Mouse (Mus musculus) CH12.LX (cell line): ENCODE measurements around the gene Bnc2. TPM values are rescaled to one million over a fixed set of nuclear protein-coding genes. Genes with fewer than 3 reads are reported as not detected.

Experiments used
- DNase-seq: peaks from one replicate; pipeline ENCODE4 v3.0.0-alpha.2; 2013; ENCODE audit errors: extremely low read depth
- H3K27ac ChIP-seq: 2 replicates; pipeline ENCODE4 v1.5.1; 2012; ENCODE audit warnings: low read depth, mild to moderate bottlenecking, control low read depth, moderate library complexity; ENCODE audit not compliant: insufficient read depth
- H3K27me3 ChIP-seq: replicated peaks from 2 replicates; pipeline ENCODE3; 2012; ENCODE audit warnings: inconsistent platforms
- H3K36me3 ChIP-seq, 2 experiments: replicated peaks in 1 of 2; 2 replicates each; pipeline versions ENCODE3 to v1.6.1; 2012; ENCODE audit warnings: inconsistent platforms in 1 of 2, low read length in 1 of 2, mild to moderate bottlenecking in 1 of 2, mixed read lengths in 1 of 2, moderate library complexity in 1 of 2; ENCODE audit not compliant: control insufficient read depth in 1 of 2, insufficient read depth in 1 of 2
- H3K4me1 ChIP-seq, 2 experiments: 2 replicates each; pipeline ENCODE4 v1.6.1; 2012; ENCODE audit warnings: inconsistent platforms in 1 of 2, moderate library complexity in 1 of 2; ENCODE audit not compliant: insufficient read depth in 2 of 2, control insufficient read depth in 1 of 2
- H3K4me2 ChIP-seq: 2 replicates; pipeline ENCODE4 v1.6.1; 2012; ENCODE audit warnings: low read depth, mild to moderate bottlenecking, control low read depth; ENCODE audit not compliant: poor library complexity, insufficient read depth, severe bottlenecking
- H3K4me3 ChIP-seq, 3 experiments: fragments of 150-350 bp in 1 of 3; sonication (generic) in 1 of 3; replicated peaks in 1 of 3; 2 replicates each; pipeline versions ENCODE3 to v1.5.1; 2011 to 2012; ENCODE audit warnings: low read depth in 2 of 3, low read length in 2 of 3, mild to moderate bottlenecking in 2 of 3, moderate library complexity in 2 of 3, control low read depth in 1 of 3, improper control_type of control experiment in 1 of 3, inconsistent platforms in 1 of 3, mixed read lengths in 1 of 3; ENCODE audit not compliant: poor library complexity in 1 of 3
- H3K79me2 ChIP-seq: replicated peaks from 2 replicates; pipeline ENCODE4 v1.6.1; 2012; ENCODE audit warnings: mild to moderate bottlenecking, moderate library complexity; ENCODE audit not compliant: control insufficient read depth, poor library complexity, insufficient read depth, severe bottlenecking; ENCODE audit errors: extremely low read depth
- H3K9ac ChIP-seq: 2 replicates; pipeline ENCODE4 v1.6.1; 2012; ENCODE audit warnings: low read depth, mild to moderate bottlenecking, control low read depth, moderate library complexity; ENCODE audit not compliant: insufficient read depth
- H3K9me3 ChIP-seq: replicated peaks from 2 replicates; pipeline ENCODE3; 2012; ENCODE audit warnings: low read length, inconsistent platforms, mixed read lengths
- BHLHE40 ChIP-seq: IDR thresholded peaks from 2 replicates; pipeline ENCODE4 v1.6.1; 2011; ENCODE audit warnings: mild to moderate bottlenecking, low read depth, low read length, improper control_type of control experiment
- CHD1 ChIP-seq: IDR thresholded peaks from 2 replicates; pipeline ENCODE4 v1.6.1; 2012; ENCODE audit warnings: low read depth, low read length, improper control_type of control experiment, inconsistent platforms
- CHD2 ChIP-seq: IDR thresholded peaks from 2 replicates; pipeline ENCODE4 v1.6.1; 2011; ENCODE audit warnings: low read length, improper control_type of control experiment
- CTCF ChIP-seq, 2 experiments: IDR thresholded peaks in 1 of 2; conservative IDR thresholded peaks in 1 of 2; 2 replicates each; pipeline ENCODE4 v1.5.1; 2011 to 2012; ENCODE audit warnings: low read depth in 2 of 2, low read length in 2 of 2, improper control_type of control experiment in 1 of 2, inconsistent platforms in 1 of 2, mild to moderate bottlenecking in 1 of 2, moderate library complexity in 1 of 2
- E2F4 ChIP-seq: IDR thresholded peaks from 2 replicates; pipeline ENCODE4 v1.6.1; 2011; ENCODE audit warnings: low read depth, low read length, improper control_type of control experiment; ENCODE audit not compliant: insufficient replicate concordance
- ELF1 ChIP-seq: IDR thresholded peaks from 2 replicates; pipeline ENCODE4 v1.6.1; 2014; ENCODE audit warnings: low read depth, mild to moderate bottlenecking, inconsistent platforms, low read length, improper control_type of control experiment
- GABPA ChIP-seq: IDR thresholded peaks from 2 replicates; pipeline ENCODE4 v1.6.1; 2012; ENCODE audit warnings: low read depth, low read length, improper control_type of control experiment, inconsistent platforms; ENCODE audit not compliant: insufficient replicate concordance
- HCFC1 ChIP-seq: IDR thresholded peaks from 2 replicates; pipeline ENCODE4 v1.6.1; 2012; ENCODE audit warnings: low read depth, mild to moderate bottlenecking, inconsistent platforms, low read length, improper control_type of control experiment
- IRF4 ChIP-seq: IDR thresholded peaks from 2 replicates; pipeline ENCODE4 v1.6.1; 2014; ENCODE audit warnings: low read depth, mild to moderate bottlenecking, inconsistent platforms, low read length, improper control_type of control experiment
- JUN ChIP-seq: IDR thresholded peaks from 2 replicates; pipeline ENCODE4 v1.6.1; 2011; ENCODE audit warnings: low read depth, mild to moderate bottlenecking, low read length, improper control_type of control experiment, moderate library complexity; ENCODE audit not compliant: insufficient read depth
- KAT2A ChIP-seq: IDR thresholded peaks from 2 replicates; pipeline ENCODE4 v1.6.1; 2012; ENCODE audit warnings: low read length, improper control_type of control experiment, inconsistent platforms; ENCODE audit not compliant: insufficient replicate concordance
- MAFK ChIP-seq: IDR thresholded peaks from 2 replicates; pipeline ENCODE4 v1.6.1; 2011; ENCODE audit warnings: low read length, improper control_type of control experiment; ENCODE audit not compliant: insufficient replicate concordance
- MAZ ChIP-seq: IDR thresholded peaks from 2 replicates; pipeline ENCODE4 v1.6.1; 2012; ENCODE audit warnings: low read depth, mild to moderate bottlenecking, inconsistent platforms, low read length, improper control_type of control experiment, moderate library complexity
- NELFE ChIP-seq: IDR thresholded peaks from 2 replicates; pipeline ENCODE4 v1.6.1; 2011; ENCODE audit warnings: low read depth, low read length, improper control_type of control experiment
- NRF1 ChIP-seq: IDR thresholded peaks from 2 replicates; pipeline ENCODE4 v1.6.1; 2014; ENCODE audit warnings: low read depth, mild to moderate bottlenecking, inconsistent platforms, low read length, improper control_type of control experiment, moderate library complexity
- PAX5 ChIP-seq: IDR thresholded peaks from 2 replicates; pipeline ENCODE4 v1.6.1; 2012; ENCODE audit warnings: low read length, inconsistent platforms, mixed read lengths
- POLR2A ChIP-seq: IDR thresholded peaks from 2 replicates; pipeline ENCODE4 v1.6.1; 2011; ENCODE audit warnings: low read depth, mild to moderate bottlenecking, improper control_type of control experiment, low read length
- RAD21 ChIP-seq: IDR thresholded peaks from 2 replicates; pipeline ENCODE4 v1.6.1; 2011; ENCODE audit warnings: low read depth, mild to moderate bottlenecking, low read length, improper control_type of control experiment, moderate library complexity
- RCOR1 ChIP-seq: conservative IDR thresholded peaks from 2 replicates; pipeline ENCODE4 v1.6.1; 2012; ENCODE audit warnings: low read depth, mild to moderate bottlenecking, inconsistent platforms, low read length, improper control_type of control experiment
- SIN3A ChIP-seq: IDR thresholded peaks from 2 replicates; pipeline ENCODE4 v1.6.1; 2012; ENCODE audit warnings: low read length, improper control_type of control experiment, inconsistent platforms
- SMC3 ChIP-seq: IDR thresholded peaks from 2 replicates; pipeline ENCODE4 v1.6.1; 2011; ENCODE audit warnings: low read depth, low read length, improper control_type of control experiment
- USF1 ChIP-seq: IDR thresholded peaks from 2 replicates; pipeline ENCODE4 v1.6.1; 2014; ENCODE audit warnings: low read depth, mild to moderate bottlenecking, inconsistent platforms, low read length, improper control_type of control experiment
- ZC3H11A ChIP-seq: IDR thresholded peaks from 2 replicates; pipeline ENCODE4 v1.6.1; 2012; ENCODE audit warnings: low read depth, mild to moderate bottlenecking, inconsistent platforms, low read length, improper control_type of control experiment
- ZKSCAN1 ChIP-seq: IDR thresholded peaks from 2 replicates; pipeline ENCODE4 v1.6.1; 2012; ENCODE audit warnings: low read depth, inconsistent platforms, low read length, improper control_type of control experiment, borderline replicate concordance
- ZMIZ1 ChIP-seq: IDR thresholded peaks from 2 replicates; pipeline ENCODE4 v1.6.1; 2012; ENCODE audit warnings: low read depth, mild to moderate bottlenecking, inconsistent platforms, low read length, improper control_type of control experiment
- dilution Hi-C: fragments of 300-500 bp; cut with MboI; formaldehyde crosslinking; loops from 2 replicates; pipeline ENCODE4 v1.14.3; 2020; ENCODE audit warnings: low sequenced_read_pairs; ENCODE audit not compliant: extremely low pct_unique_long_range_greater_than_20kb, extremely low pct_ligation_motif_present
- in situ Hi-C: fragments of 300-500 bp; cut with MboI; formaldehyde crosslinking; loops from 3 replicates; pipeline ENCODE4 v1.14.3; 2019; ENCODE audit warnings: low sequenced_read_pairs, low pct_ligation_motif_present, low pct_unique_long_range_greater_than_20kb, mixed read lengths
- polyA plus RNA-seq: library from polyadenylated mRNA; unstranded; fragments of >175 nt; gene quantifications from 2 replicates; pipeline ENCODE4 v1.2.1, GENCODE M21; 2012; ENCODE audit warnings: low read depth; ENCODE audit not compliant: insufficient read length
- total RNA-seq, 2 experiments: library from RNA; depleted of rRNA; stranded (reverse); fragments of 300-350 nt in 1 of 2; fragments of >200 nt in 1 of 2; gene quantifications; 2 replicates each; pipeline ENCODE4 v1.2.3; 2012 to 2014

Bnc2 gene
- total and polyA plus RNA-seq, 3 experiments, result not detected

GRCm38 (mm10) chr4:84310851-84311250 lies 364.2 kb downstream of the Bnc2 start:
- Histone ChIP-seq H3K79me2 (no peaks in the 10 kb centered on the region), H3K27me3 (no peaks in the 10 kb centered on the region), H3K4me1 (no peaks in the 10 kb centered on the region), H3K9me3 (peaks cover 49% of the 10 kb centered on the region), H3K9ac (no peak overlapping the region), H3K27ac (no peak overlapping the region), H3K4me3 (no peak overlapping the region)
- dilution Hi-C loops, result no loop called here
- no peak for DNase-seq
- TF ChIP-seq ZC3H11A, result no peak
- TF ChIP-seq GABPA, result no peak
- TF ChIP-seq CHD2, result no peak
- no peak for TF ChIP-seq MAZ
- TF ChIP-seq NELFE, result no peak
- no peak for TF ChIP-seq MAFK
- TF ChIP-seq BHLHE40, result no peak
- no peak for TF ChIP-seq POLR2A
- no peak for TF ChIP-seq NRF1
- no peak for TF ChIP-seq PAX5
- no peak for TF ChIP-seq JUN
- TF ChIP-seq USF1, result no peak
- TF ChIP-seq E2F4, result no peak
- TF ChIP-seq ZKSCAN1, result no peak
- TF ChIP-seq RCOR1, result no peak
- TF ChIP-seq SMC3, result no peak
- TF ChIP-seq, all 38 proteins: peak for 0
- Histone ChIP-seq H3K4me2 (no peak overlapping the region), H3K36me3 (no peaks in the 10 kb centered on the region)
- in situ Hi-C loops, result no loop called here

GRCm38 (mm10) chr4:84308226-84308862 lies 366.7 kb downstream of the Bnc2 start:
- H3K4me3 ChIP-seq, result no peak overlapping the region
- H3K9me3 ChIP-seq, result peaks cover 41% of the 10 kb centered on the region
- no peak for DNase-seq
- no peak overlapping the region for H3K9ac ChIP-seq
- no peaks in the 10 kb centered on the region for H3K27me3 ChIP-seq
- H3K36me3 ChIP-seq, result no peaks in the 10 kb centered on the region
- H3K4me1 ChIP-seq, result no peaks in the 10 kb centered on the region
- TF ChIP-seq ZKSCAN1 (no peak), CHD1 (no peak), E2F4 (no peak), KAT2A (no peak), NRF1 (no peak), RAD21 (no peak), ELF1 (no peak), ZC3H11A (no peak), HCFC1 (no peak), NELFE (no peak), POLR2A (no peak), IRF4 (no peak), ZMIZ1 (no peak), CTCF (conservative IDR thresholded peaks at IDR 0.05 in 1 of 2, IDR thresholded peaks at IDR 0.05 in 1 of 2; ENCODE audit: low read depth in 2 of 2, low read length in 2 of 2) (no peak), JUN (no peak), MAFK (no peak), SIN3A (no peak), MAZ (no peak)
- in situ Hi-C loops, result no loop called here
- H3K27ac ChIP-seq, result no peak overlapping the region
- no peaks in the 10 kb centered on the region for H3K79me2 ChIP-seq
- H3K4me2 ChIP-seq, result no peak overlapping the region
- dilution Hi-C loops, result no loop called here
